Mouse (Mus musculus) ZHBTc4 (cell line): ENCODE results near the gene Nfix.

Source experiments
- DNase-seq: peaks from one replicate; pipeline ENCODE4 v3.0.0-alpha.2; 2011; ENCODE audit warnings: low read depth, low spot score

Gene Nfix

GRCm38 (mm10) chr8:84653092-84653631 is 147.0 kb downstream of the Nfix start:
- no peak for DNase-seq

GRCm38 (mm10) chr8:84650213-84650612 is 149.9 kb downstream of the Nfix start:
- DNase-seq, result peak; percentile 98
